Mouse (Mus musculus): ENCODE data around the gene Smg6.

- no peak for TF ChIP-seq POLR2A (IDR thresholded peaks at IDR 0.05; ENCODE audit: borderline replicate concordance, control insufficient read depth, low read depth, low read length)
- TF ChIP-seq CTCF (IDR thresholded peaks at IDR 0.05; ENCODE audit: control insufficient read depth, insufficient read depth, low read length) = no peak
These were observed 268.7 kb downstream of the Smg6 start for GRCm38 (mm10) chr11:75194121-75194849.
